Mouse (Mus musculus) brown adipose tissue, adult 24 weeks (tissue): Measurements from ENCODE around the gene Cmtr1. TPM values are rescaled to one million over a fixed set of nuclear protein-coding genes. Genes with fewer than 3 reads are reported as not detected.

Source experiments
- H3K27ac ChIP-seq: fragments of 200-500 bp; replicated peaks from 2 replicates; pipeline ENCODE4 v1.5.1; 2012; ENCODE audit warnings: low read depth, mild to moderate bottlenecking, low read length
- H3K4me1 ChIP-seq: fragments of 200-500 bp; 2 replicates; pipeline ENCODE4 v1.6.1; 2012; ENCODE audit warnings: low read length, mixed read lengths; ENCODE audit not compliant: control insufficient read depth, insufficient read depth, insufficient read length
- H3K4me3 ChIP-seq: fragments of 200-500 bp; 2 replicates; pipeline ENCODE4 v1.5.1; 2012; ENCODE audit warnings: low read depth, mild to moderate bottlenecking, low read length, moderate library complexity; ENCODE audit not compliant: insufficient read depth
- polyA plus RNA-seq: library from polyadenylated mRNA; stranded (reverse); fragments of >200 nt; gene quantifications from 2 replicates; pipeline ENCODE4 v1.2.4, GENCODE M21; 2012; ENCODE audit not compliant: missing spikeins, insufficient read depth, insufficient read length

The Cmtr1 gene
- polyA plus RNA-seq, 1 experiment: 27.6 TPM

- no peak overlapping the region for H3K27ac ChIP-seq
- no peak overlapping the region for H3K4me3 ChIP-seq
- no peaks in the 10 kb centered on the region for H3K4me1 ChIP-seq
Observed at GRCm38 (mm10) chr17:29682261-29682660, 21.9 kb downstream of the Cmtr1 start.

- Histone ChIP-seq H3K4me1 (no peaks in the 10 kb centered on the region), H3K27ac (no peak overlapping the region), H3K4me3 (no peak overlapping the region)
Observed at GRCm38 (mm10) chr17:29683127-29683526, 22.7 kb downstream of the Cmtr1 start.

GRCm38 (mm10) chr17:29684275-29684674, 23.9 kb downstream of the Cmtr1 start:
- no peaks in the 10 kb centered on the region for H3K4me1 ChIP-seq
- H3K4me3 ChIP-seq: no peak overlapping the region
- no peak overlapping the region for H3K27ac ChIP-seq

GRCm38 (mm10) chr17:29686771-29687170, 26.4 kb downstream of the Cmtr1 start:
- no peak overlapping the region for H3K4me3 ChIP-seq
- H3K4me1 ChIP-seq: no peaks in the 10 kb centered on the region
- no peak overlapping the region for H3K27ac ChIP-seq

- no peak overlapping the region for H3K27ac ChIP-seq
- no peak overlapping the region for H3K4me3 ChIP-seq
- no peaks in the 10 kb centered on the region for H3K4me1 ChIP-seq
Observed at GRCm38 (mm10) chr17:29687373-29687772, 27.0 kb downstream of the Cmtr1 start.

- Histone ChIP-seq H3K4me3 (no peak overlapping the region), H3K27ac (no peak overlapping the region)
Observed at GRCm38 (mm10) chr17:29688610-29689009, 28.2 kb downstream of the Cmtr1 start.

GRCm38 (mm10) chr17:29690257-29690656, 29.9 kb downstream of the Cmtr1 start:
- H3K27ac ChIP-seq: no peak overlapping the region
- no peaks in the 10 kb centered on the region for H3K4me1 ChIP-seq
- no peak overlapping the region for H3K4me3 ChIP-seq

More at GRCm38 (mm10) chr17:29688610-29689009, 28.2 kb downstream of the Cmtr1 start:
- no peaks in the 10 kb centered on the region for H3K4me1 ChIP-seq

- Histone ChIP-seq H3K4me3 (no peak overlapping the region), H3K4me1 (no peaks in the 10 kb centered on the region), H3K27ac (no peak overlapping the region)
Observed at GRCm38 (mm10) chr17:29692827-29693226, 32.4 kb downstream of the Cmtr1 start.

- H3K27ac ChIP-seq: no peak overlapping the region
Observed at GRCm38 (mm10) chr17:29693571-29693970, 33.2 kb downstream of the Cmtr1 start.

GRCm38 (mm10) chr17:29694516-29694915, 34.1 kb downstream of the Cmtr1 start:
- Histone ChIP-seq H3K27ac (no peak overlapping the region), H3K4me1 (no peaks in the 10 kb centered on the region), H3K4me3 (no peak overlapping the region)

More at GRCm38 (mm10) chr17:29693571-29693970, 33.2 kb downstream of the Cmtr1 start:
- no peaks in the 10 kb centered on the region for H3K4me1 ChIP-seq
- no peak overlapping the region for H3K4me3 ChIP-seq

- H3K4me3 ChIP-seq: no peak overlapping the region
- H3K4me1 ChIP-seq: no peaks in the 10 kb centered on the region
- no peak overlapping the region for H3K27ac ChIP-seq
Observed at GRCm38 (mm10) chr17:29696940-29697339, 36.5 kb downstream of the Cmtr1 start.

GRCm38 (mm10) chr17:29698421-29698820, 38.0 kb downstream of the Cmtr1 start:
- H3K27ac ChIP-seq: no peak overlapping the region
- H3K4me1 ChIP-seq: no peaks in the 10 kb centered on the region
- no peak overlapping the region for H3K4me3 ChIP-seq

GRCm38 (mm10) chr17:29700573-29700972, 40.2 kb downstream of the Cmtr1 start:
- no peaks in the 10 kb centered on the region for H3K4me1 ChIP-seq
- H3K4me3 ChIP-seq: no peak overlapping the region
- no peak overlapping the region for H3K27ac ChIP-seq

- H3K27ac ChIP-seq: no peak overlapping the region
- no peak overlapping the region for H3K4me3 ChIP-seq
- no peaks in the 10 kb centered on the region for H3K4me1 ChIP-seq
Observed at GRCm38 (mm10) chr17:29702938-29703710, 42.7 kb downstream of the Cmtr1 start.

GRCm38 (mm10) chr17:29704781-29705180, 44.4 kb downstream of the Cmtr1 start:
- Histone ChIP-seq H3K4me1 (no peaks in the 10 kb centered on the region), H3K4me3 (no peak overlapping the region), H3K27ac (no peak overlapping the region)

GRCm38 (mm10) chr17:29705881-29706280, 45.5 kb downstream of the Cmtr1 start:
- Histone ChIP-seq H3K27ac (no peak overlapping the region), H3K4me3 (no peak overlapping the region), H3K4me1 (no peaks in the 10 kb centered on the region)
